Mouse (Mus musculus): ENCODE results near the gene Ttf2.

Gene Ttf2

GRCm38 (mm10) chr3:100969176-100969917 is at the start of gene Ttf2:
Gene Ttf2 (minus strand): TSS chr3:100969663.
- peak; percentile 95 for DNase-seq

DNA sequence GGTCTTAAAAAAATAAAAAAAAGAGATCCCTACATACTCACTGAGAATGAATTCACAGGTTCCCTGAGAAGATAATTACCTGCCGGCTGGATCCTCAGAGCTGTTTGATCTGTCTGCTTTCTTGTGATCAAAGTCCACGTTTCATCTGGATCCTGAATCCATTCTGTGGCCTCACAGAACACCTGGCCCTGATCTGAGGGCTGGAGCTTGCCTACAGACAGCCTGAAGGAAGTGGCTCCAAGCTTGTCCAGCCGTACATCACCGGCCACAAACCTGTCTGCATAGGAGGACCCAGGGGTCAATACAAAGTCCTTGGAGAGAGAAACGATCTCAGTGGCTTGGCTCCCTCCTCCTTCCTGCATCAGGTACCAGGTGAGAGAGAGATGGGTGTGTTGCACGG is 49.0 kb upstream of the Ttf2 start:
- no peak for DNase-seq

GRCm38 (mm10) chr3:101016050-101016449 is 46.6 kb upstream of the Ttf2 start:
- no peak for DNase-seq

DNA sequence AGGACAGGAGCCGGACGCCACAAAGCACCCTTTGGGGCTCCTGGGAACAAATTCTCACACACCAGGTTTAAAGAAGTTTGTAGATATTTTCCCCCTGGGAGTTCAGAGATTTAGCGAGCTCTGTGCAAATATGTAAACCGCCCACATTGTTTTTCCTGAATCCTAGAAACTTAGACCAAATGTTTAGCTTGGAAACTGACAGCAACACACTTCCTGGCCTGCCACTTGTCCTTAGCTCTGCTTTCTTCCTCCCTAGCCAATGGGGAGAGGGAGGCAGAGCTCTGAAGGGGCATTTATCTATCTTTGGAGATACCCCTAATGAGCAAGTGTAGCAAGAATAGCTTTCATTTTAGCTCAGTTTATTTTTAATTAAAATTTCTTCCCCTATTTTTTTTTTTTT is 45.8 kb upstream of the Ttf2 start:
- DNase-seq = no peak

DNA sequence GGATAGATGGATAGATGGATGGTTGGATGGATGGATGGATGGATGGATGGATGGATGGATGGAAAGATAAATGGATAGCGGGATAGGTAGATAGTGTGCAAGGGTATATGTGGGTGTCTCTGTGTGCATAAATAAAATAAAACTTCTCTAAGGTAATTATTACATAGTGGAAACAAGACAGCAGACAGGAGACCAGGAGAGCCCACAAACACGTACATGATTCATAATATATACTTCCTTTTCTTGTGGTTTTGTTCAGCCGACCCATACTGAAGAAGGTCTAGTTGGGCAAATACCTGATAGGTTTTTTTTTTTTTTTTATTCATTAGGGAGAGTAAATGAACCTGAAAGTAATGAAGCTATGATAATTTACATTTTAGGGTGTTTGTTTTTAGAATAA is 44.1 kb upstream of the Ttf2 start:
- DNase-seq = no peak

DNA sequence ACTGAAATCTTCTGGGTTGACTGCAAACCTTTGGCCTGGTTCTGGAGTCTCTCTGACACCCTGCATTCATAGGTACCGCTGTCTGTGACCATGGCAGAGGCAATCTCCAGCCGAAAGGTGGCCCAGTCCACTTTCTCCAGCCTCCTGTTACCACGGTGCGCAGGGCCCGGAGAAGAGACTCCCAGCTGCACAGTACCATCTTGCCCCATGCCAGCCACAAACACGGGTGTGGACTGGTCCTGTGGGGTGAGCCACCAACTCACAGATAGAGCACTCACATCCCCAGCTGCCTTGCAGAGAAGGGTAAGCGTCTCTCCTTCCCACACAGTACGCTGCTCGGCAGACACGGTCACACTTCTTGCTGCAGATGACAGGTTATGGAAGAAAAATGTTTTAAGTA is 43.5 kb upstream of the Ttf2 start:
- no peak for DNase-seq

DNA sequence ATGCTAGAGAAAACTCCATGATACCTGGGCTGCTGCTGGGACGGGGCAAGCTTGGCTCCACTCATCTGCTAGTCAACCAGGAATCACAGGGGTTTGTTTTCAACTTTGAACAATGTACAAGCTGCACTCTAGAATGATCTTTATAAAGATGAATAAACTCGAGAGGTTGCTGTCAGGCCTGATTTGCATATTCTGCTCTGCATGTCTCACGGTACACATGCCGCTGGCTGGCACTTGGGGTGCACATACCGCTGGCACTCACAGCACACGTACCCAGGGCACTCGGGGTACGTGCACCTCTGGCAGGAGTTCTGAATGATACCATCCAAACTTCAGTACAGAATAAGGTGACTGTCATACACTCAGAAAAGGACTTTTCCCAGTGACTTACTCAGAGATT is 43.1 kb upstream of the Ttf2 start:
- no peak for DNase-seq

- peak; percentile 24 for DNase-seq
Observed at GRCm38 (mm10) chr3:101012131-101012571, 42.7 kb upstream of the Ttf2 start.

- DNase-seq = no peak
Observed at GRCm38 (mm10) chr3:101011203-101011600, 41.7 kb upstream of the Ttf2 start.

- no peak for DNase-seq
Observed at GRCm38 (mm10) chr3:101010589-101011202, 41.2 kb upstream of the Ttf2 start.

GRCm38 (mm10) chr3:101007112-101007782 is 37.8 kb upstream of the Ttf2 start:
- no peak for DNase-seq

GRCm38 (mm10) chr3:101005392-101005791 is 35.9 kb upstream of the Ttf2 start:
- no peak for DNase-seq

GRCm38 (mm10) chr3:101003575-101004356 is 34.3 kb upstream of the Ttf2 start:
- DNase-seq = no peak

DNA sequence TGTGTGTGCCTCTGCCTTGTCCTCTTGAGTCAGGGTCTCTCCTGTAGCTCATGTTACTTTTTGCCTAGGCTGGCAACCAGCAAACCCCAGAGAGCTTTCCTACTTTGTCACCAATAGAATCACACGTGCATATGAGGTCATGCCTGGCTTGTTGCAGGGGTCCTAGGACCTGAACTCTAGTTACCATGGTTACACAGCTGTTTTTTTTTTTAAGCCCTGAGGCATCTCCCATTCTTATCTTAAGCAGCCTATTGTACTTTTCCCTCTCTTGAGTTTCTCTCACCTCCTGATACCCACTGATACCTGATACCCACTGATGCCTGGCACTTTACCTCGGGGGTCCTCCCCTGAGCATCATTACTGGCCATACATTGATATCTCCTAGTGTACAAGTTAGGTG is 30.3 kb upstream of the Ttf2 start:
- DNase-seq = no peak

DNA sequence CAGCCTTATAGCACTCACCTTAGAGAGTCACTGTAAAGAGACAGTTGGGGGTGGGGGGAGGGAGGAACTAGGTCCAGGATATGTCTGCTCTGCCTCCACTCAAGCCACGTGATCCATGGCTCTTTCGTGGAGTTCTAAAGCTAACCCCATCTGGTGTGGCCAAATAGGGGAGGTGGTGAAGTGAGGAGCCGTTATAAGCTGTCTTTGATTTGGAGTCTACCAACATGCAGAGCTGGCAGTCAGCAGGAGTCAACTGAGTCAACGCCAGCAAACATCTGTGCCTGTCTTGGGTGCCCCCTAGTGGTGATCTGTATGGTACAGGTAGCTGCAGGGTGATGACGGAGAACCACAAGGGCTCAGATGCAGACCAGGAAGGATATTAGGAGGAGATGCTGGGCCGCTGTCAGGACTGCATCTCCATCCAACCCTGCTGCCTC is 29.5 kb upstream of the Ttf2 start:
- peak; percentile 76 for DNase-seq

GRCm38 (mm10) chr3:100997785-100998570 is 28.5 kb upstream of the Ttf2 start:
- DNase-seq = no peak

DNA sequence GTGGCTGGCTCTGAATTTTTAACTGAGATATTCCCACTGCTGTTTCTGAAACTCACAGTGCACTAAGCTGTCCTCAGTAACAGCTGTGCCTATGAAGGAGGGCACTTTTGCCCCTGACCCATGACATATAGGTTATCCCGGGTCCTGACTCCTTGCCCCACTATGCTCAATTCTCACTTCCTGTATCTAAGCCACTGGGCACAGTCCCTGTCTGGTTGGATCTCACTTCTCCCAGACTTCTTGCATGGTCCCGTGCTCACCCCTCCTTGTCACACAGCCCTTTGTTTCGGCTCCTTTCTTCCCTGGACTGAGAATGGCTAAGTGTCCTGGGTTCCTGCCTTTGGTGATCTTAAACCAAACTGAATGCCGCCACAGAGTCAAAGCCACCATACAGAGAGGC is 24.8 kb upstream of the Ttf2 start:
- no peak for DNase-seq

GRCm38 (mm10) chr3:100993718-100994117 is 24.3 kb upstream of the Ttf2 start:
- peak; percentile 32 for DNase-seq

- no peak for DNase-seq
Observed at GRCm38 (mm10) chr3:100993158-100993557, 23.7 kb upstream of the Ttf2 start.

DNA sequence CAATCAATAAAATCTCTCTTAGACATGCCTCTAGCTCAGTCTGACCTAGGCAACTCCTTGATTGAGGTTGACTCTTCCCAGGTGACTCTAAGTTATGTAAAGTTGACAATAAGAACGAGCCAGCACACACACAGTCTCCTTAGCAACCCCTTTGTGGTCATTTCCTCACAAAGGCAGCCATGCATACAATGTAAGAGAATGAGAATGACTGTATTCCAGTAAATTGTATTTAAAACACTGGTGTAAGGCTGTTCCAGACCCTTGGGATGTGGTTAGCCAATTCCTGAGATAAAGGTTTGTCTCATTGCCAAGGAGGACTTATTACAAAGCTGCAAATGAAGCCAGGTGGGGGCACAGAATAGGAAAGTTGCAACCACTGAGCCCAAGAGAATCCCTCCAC is 20.8 kb upstream of the Ttf2 start:
- DNase-seq = no peak

DNA sequence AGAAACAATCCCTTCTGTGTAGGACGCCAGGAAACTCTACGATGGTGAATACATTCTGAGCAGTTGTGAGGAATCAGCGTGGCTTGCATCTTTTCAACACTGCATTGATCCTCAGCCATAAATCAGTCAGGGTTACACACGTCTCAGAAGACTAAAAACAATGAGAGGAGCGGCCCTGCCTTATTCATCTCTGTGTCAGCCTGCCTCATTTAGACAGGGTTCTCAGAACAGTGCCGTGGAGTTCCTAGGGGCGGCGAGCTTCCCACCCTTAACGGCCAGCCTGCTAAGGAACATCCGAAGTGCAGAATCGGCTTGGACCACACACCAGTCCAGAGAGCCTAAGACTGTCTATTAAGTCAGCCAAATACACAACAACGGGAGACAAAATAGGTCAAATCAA is 20.0 kb upstream of the Ttf2 start:
- no peak for DNase-seq

DNA sequence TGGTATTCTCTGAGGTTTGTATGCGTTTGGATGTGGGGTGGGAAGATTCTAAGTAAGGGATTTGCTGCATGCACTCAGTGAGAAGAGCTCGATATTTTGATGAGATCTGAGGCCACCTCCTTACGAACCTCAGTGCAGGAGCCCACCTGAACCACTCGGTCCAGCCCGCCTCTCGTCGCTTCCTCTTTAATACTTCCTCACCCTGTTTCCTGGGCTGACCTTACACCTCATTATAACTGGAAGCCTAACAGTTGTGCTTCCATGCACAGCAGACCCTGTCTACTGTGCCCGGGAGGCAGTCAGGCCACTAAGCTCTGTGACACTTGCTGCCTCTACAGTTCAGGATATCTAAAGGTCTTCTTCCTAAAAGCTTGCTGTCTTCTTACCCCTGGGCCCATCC is 9.8 kb upstream of the Ttf2 start:
- no peak for DNase-seq

Measured in kidney, postnatal 14 days (tissue).